Mouse (Mus musculus): Measurements from ENCODE around the gene Pbx4.

Pbx4 gene

GRCm38 (mm10) chr8:69900895-69901451 is 68.7 kb downstream of the Pbx4 start:
- peak in 1 of 2 experiments; percentile 47 for DNase-seq

GRCm38 (mm10) chr8:69901484-69902162 is 69.3 kb downstream of the Pbx4 start:
- peak; percentile 96 to 97 for DNase-seq

- DNase-seq, result peak; percentile 30 to 71
Measured at GRCm38 (mm10) chr8:69902163-69903062, 70.1 kb downstream of the Pbx4 start, which contains the start of the genes Tssk6, Ndufa13 and Yjefn3. Tssk6 (plus strand) TSS chr8:69902184. Ndufa13 (minus strand) TSS chr8:69902558. Yjefn3 (minus strand) TSS chr8:69902712.

- DNase-seq, result peak; percentile 99
Measured at GRCm38 (mm10) chr8:69903063-69903542, 70.8 kb downstream of the Pbx4 start.

- peak in 1 of 2 experiments; percentile 24 for DNase-seq
Measured at GRCm38 (mm10) chr8:69904096-69904495, 71.8 kb downstream of the Pbx4 start.

- DNase-seq, result no peak
Measured at GRCm38 (mm10) chr8:69906260-69906659, 74.0 kb downstream of the Pbx4 start.

GRCm38 (mm10) chr8:69907106-69907505 is 74.8 kb downstream of the Pbx4 start:
- DNase-seq, result no peak

GRCm38 (mm10) chr8:69911917-69912316 is 79.6 kb downstream of the Pbx4 start:
- DNase-seq, result no peak

- no peak for DNase-seq
Measured at GRCm38 (mm10) chr8:69912478-69913074, 80.3 kb downstream of the Pbx4 start.

GRCm38 (mm10) chr8:69914526-69914925 is 82.2 kb downstream of the Pbx4 start:
- DNase-seq, result no peak

GRCm38 (mm10) chr8:69915748-69916147 is 83.5 kb downstream of the Pbx4 start:
- DNase-seq, result no peak

GRCm38 (mm10) chr8:69918506-69918905 is 86.2 kb downstream of the Pbx4 start:
- DNase-seq, result no peak

- DNase-seq, result peak; percentile 70 to 89
Measured at GRCm38 (mm10) chr8:69919010-69919409, 86.7 kb downstream of the Pbx4 start.

GRCm38 (mm10) chr8:69919876-69920662 is 87.8 kb downstream of the Pbx4 start:
- DNase-seq, result peak; percentile 88 to 91

- peak; percentile 42 to 63 for DNase-seq
Measured at GRCm38 (mm10) chr8:69921141-69921540, 88.8 kb downstream of the Pbx4 start.
